Mouse (Mus musculus): ENCODE data around the gene Igfbpl1. TPM values are rescaled to one million over a fixed set of nuclear protein-coding genes. Genes with fewer than 3 reads are reported as not detected.

Gene Igfbpl1
- polyA plus RNA-seq (2017; shearing (Covaris generic)): not detected

GRCm38 (mm10) chr4:45826275-45827040 is at the start of gene Igfbpl1:
Gene Igfbpl1, minus strand, starts transcription at chr4:45826923.

DNA sequence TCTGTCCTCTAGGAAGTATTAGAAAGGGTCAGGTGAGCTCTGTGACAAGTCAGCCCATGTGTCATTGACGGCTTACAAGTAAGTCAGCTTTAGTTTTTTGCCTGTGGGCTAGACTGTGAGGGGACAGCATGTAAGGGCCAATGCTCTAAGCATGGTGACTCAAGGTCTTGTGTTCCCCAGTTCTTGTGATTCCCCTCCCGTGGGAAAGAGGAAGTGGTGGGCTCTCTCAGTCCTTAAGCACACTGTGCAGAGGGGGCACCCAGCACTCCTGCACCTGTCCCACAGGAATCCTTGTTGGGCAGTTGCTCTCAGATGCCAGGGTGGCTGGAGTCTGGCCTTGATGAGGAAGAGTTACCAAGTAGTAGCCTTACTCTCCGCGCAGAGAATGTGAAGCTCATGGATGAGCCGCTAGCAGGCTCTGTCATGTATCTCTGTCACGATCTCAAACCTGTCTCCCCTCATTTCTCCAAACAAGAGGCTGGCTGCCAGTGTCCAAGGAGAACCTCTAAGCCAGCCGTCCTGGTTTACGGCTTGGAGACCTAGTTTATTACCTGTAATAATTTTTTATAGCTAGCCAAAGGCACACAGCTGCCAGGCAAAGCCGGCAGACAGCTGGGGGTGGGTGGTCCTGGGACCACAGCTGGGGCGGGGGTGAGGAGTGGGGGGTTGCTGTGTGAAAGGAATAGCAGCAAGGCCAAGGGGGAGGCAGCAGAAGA is 21.5 kb upstream of the Igfbpl1 start, which contains the start of gene Stra6l:
TSS of gene Stra6l (plus strand) at position 556 of the 716 bp plus-strand sequence.

DNA sequence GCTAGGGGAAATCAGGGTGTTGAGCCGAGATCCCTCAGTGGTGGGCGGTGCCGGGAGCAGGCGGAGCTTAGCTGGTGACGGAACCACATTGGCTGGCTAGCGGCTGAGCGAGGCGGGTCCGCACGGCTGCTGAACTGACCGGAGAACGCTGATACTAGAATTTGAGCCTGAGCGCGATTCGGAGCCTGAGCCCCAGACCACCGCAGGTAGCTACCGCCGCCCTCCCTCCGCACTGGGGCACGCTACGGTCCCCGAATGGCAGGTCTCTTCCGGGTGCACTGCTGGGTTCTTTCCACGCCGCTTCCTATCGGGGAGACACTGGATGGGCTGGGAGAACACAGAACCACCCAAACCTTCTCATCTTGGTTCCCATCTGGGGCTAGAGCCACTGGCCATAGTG is 27.8 kb downstream of the Igfbpl1 start, which contains the start of gene Aldh1b1:
TSS of gene Aldh1b1 (plus strand) at position 59 of the 400 bp plus-strand sequence.

Other genes starting within 250 kb of the Igfbpl1 start
- 0.75 TPM for gene Aldh1b1, start 27.9 kb downstream of the Igfbpl1 start, polyA plus RNA-seq (2017; shearing (Covaris generic))
- not detected for gene Stra6l, start 21.7 kb upstream of the Igfbpl1 start, polyA plus RNA-seq (2017; shearing (Covaris generic))
- gene Ccdc180, start 63.4 kb upstream of the Igfbpl1 start, polyA plus RNA-seq (2017; shearing (Covaris generic)): not detected
- gene Tdrd7, start 138.4 kb upstream of the Igfbpl1 start, polyA plus RNA-seq (2017; shearing (Covaris generic)): 13.9 TPM
- gene Tmod1, start 212.0 kb upstream of the Igfbpl1 start, polyA plus RNA-seq (2017; shearing (Covaris generic)): 0.97 TPM